Mouse (Mus musculus): Measurements from ENCODE around the gene Lsm14b.

Lsm14b gene

GRCm38 (mm10) chr2:180024401-180025098 lies at the start of gene Lsm14b:
Lsm14b (plus strand) TSS chr2:180024987.
- in situ Hi-C loops (cut with MboI, MseI), result no loop called here

- in situ Hi-C loops (cut with MboI, MseI), result no loop called here
These were observed 48.9 kb upstream of the Lsm14b start for GRCm38 (mm10) chr2:179975851-179976250.

GRCm38 (mm10) chr2:179976295-179976627 lies 48.5 kb upstream of the Lsm14b start:
- in situ Hi-C loops (cut with MboI, MseI), result no loop called here

GRCm38 (mm10) chr2:179976628-179977343 lies 48.0 kb upstream of the Lsm14b start, which contains the start of gene Taf4:
Taf4 (minus strand) TSS chr2:179976646.
- in situ Hi-C loops (cut with MboI, MseI), result no loop called here

- in situ Hi-C loops (cut with MboI, MseI), result no loop called here
These were observed 47.3 kb upstream of the Lsm14b start for GRCm38 (mm10) chr2:179977344-179978025.

GRCm38 (mm10) chr2:179978250-179978649 lies 46.5 kb upstream of the Lsm14b start:
- in situ Hi-C loops (cut with MboI, MseI), result no loop called here

- in situ Hi-C loops (cut with MboI, MseI), result no loop called here
These were observed 45.0 kb upstream of the Lsm14b start for GRCm38 (mm10) chr2:179979836-179980235.

- in situ Hi-C loops (cut with MboI, MseI), result no loop called here
These were observed 44.2 kb upstream of the Lsm14b start for GRCm38 (mm10) chr2:179980616-179981015.

GRCm38 (mm10) chr2:179982715-179983114 lies 42.1 kb upstream of the Lsm14b start:
- in situ Hi-C loops (cut with MboI, MseI), result no loop called here

- in situ Hi-C loops (cut with MboI, MseI), result no loop called here
These were observed 40.0 kb upstream of the Lsm14b start for GRCm38 (mm10) chr2:179984830-179985229.

- in situ Hi-C loops (cut with MboI, MseI), result no loop called here
These were observed 39.1 kb upstream of the Lsm14b start for GRCm38 (mm10) chr2:179985695-179986094.

GRCm38 (mm10) chr2:179986437-179987022 lies 38.3 kb upstream of the Lsm14b start:
- in situ Hi-C loops (cut with MboI, MseI), result no loop called here

- in situ Hi-C loops (cut with MboI, MseI), result no loop called here
These were observed 35.7 kb upstream of the Lsm14b start for GRCm38 (mm10) chr2:179989098-179989497.

- in situ Hi-C loops (cut with MboI, MseI), result no loop called here
These were observed 31.7 kb upstream of the Lsm14b start for GRCm38 (mm10) chr2:179993071-179993470.

- in situ Hi-C loops (cut with MboI, MseI), result no loop called here
These were observed 26.4 kb upstream of the Lsm14b start for GRCm38 (mm10) chr2:179998431-179998830.

GRCm38 (mm10) chr2:180001635-180002034 lies 23.2 kb upstream of the Lsm14b start:
- in situ Hi-C loops (cut with MboI, MseI), result no loop called here

GRCm38 (mm10) chr2:180005656-180006351 lies 19.0 kb upstream of the Lsm14b start:
- in situ Hi-C loops (cut with MboI, MseI), result no loop called here

GRCm38 (mm10) chr2:180006352-180007017 lies 18.3 kb upstream of the Lsm14b start:
- in situ Hi-C loops (cut with MboI, MseI), result no loop called here

- in situ Hi-C loops (cut with MboI, MseI), result no loop called here
These were observed 14.1 kb upstream of the Lsm14b start for GRCm38 (mm10) chr2:180010686-180011085.

- in situ Hi-C loops (cut with MboI, MseI), result no loop called here
These were observed 13.4 kb upstream of the Lsm14b start for GRCm38 (mm10) chr2:180011370-180011769.

GRCm38 (mm10) chr2:180013686-180014085 lies 11.1 kb upstream of the Lsm14b start:
- in situ Hi-C loops (cut with MboI, MseI), result no loop called here
